Mouse (Mus musculus) left cerebral cortex, adult 2 months (tissue): ENCODE results near the gene Lpin2. TPM values are rescaled to one million over a fixed set of nuclear protein-coding genes. Genes with fewer than 3 reads are reported as not detected.

Experiments used
- DNase-seq, 2 experiments: peaks; one replicate each; pipeline ENCODE4 v3.0.0; 2021 to 2022; ENCODE audit warnings: low spot score in 2 of 2, mixed read lengths in 1 of 2; ENCODE audit errors: extremely low spot score in 1 of 2
- H3K27ac ChIP-seq: fragments of 200-600 bp; 2 replicates; pipeline ENCODE4 v1.8.1; 2022
- H3K4me3 ChIP-seq: fragments of 200-600 bp; 2 replicates; pipeline ENCODE4 v1.8.1; 2022
- CTCF ChIP-seq: fragments of 200-600 bp; IDR thresholded peaks from 2 replicates; pipeline ENCODE4 v1.8.1; 2022; ENCODE audit warnings: antibody characterized with exemption, mild to moderate bottlenecking, moderate library complexity
- intact Hi-C: fragments of 180-260 bp; cut with DNase I; formaldehyde crosslinking; loops from one replicate; pipeline ENCODE4 v1.15.1; 2025
- total RNA-seq, 2 experiments: library from RNA; stranded (reverse); gene quantifications; 2 replicates each; pipeline ENCODE4 v1.2.3; 2021

Gene Lpin2
- total RNA-seq, 2 experiments from 2014 or later: 85.2 to 86.5 TPM

GRCm38 (mm10) chr17:71282716-71283115 lies 100.4 kb downstream of the Lpin2 start:
- TF ChIP-seq CTCF: no peak
- H3K4me3 ChIP-seq: no peak overlapping the region
- no peak overlapping the region for H3K27ac ChIP-seq
- intact Hi-C loops: no loop called here
- DNase-seq: no peak

- H3K27ac ChIP-seq: no peak overlapping the region
- DNase-seq: no peak
- no peak overlapping the region for H3K4me3 ChIP-seq
- intact Hi-C loops: no loop called here
- no peak for TF ChIP-seq CTCF
Observed at GRCm38 (mm10) chr17:71283237-71283636, 100.9 kb downstream of the Lpin2 start.

- Histone ChIP-seq H3K4me3 (no peak overlapping the region), H3K27ac (no peak overlapping the region)
- no peak for DNase-seq
- no peak for TF ChIP-seq CTCF
- intact Hi-C loops: no loop called here
Observed at GRCm38 (mm10) chr17:71284890-71285289, 102.5 kb downstream of the Lpin2 start.

GRCm38 (mm10) chr17:71285929-71286328 lies 103.6 kb downstream of the Lpin2 start:
- Histone ChIP-seq H3K27ac (no peak overlapping the region), H3K4me3 (no peak overlapping the region)
- TF ChIP-seq CTCF: no peak
- no peak for DNase-seq
- intact Hi-C loops: no loop called here

- H3K27ac ChIP-seq: no peak overlapping the region
- intact Hi-C loops: no loop called here
- no peak for TF ChIP-seq CTCF
Observed at GRCm38 (mm10) chr17:71287586-71287985, 105.2 kb downstream of the Lpin2 start.

GRCm38 (mm10) chr17:71288145-71288758 lies 105.9 kb downstream of the Lpin2 start:
- no peak for DNase-seq
- no peak overlapping the region for H3K27ac ChIP-seq
- intact Hi-C loops: no loop called here
- TF ChIP-seq CTCF: no peak
- no peak overlapping the region for H3K4me3 ChIP-seq

More at GRCm38 (mm10) chr17:71287586-71287985, 105.2 kb downstream of the Lpin2 start:
- no peak overlapping the region for H3K4me3 ChIP-seq
- no peak for DNase-seq

GRCm38 (mm10) chr17:71288808-71289548 lies 106.6 kb downstream of the Lpin2 start:
- H3K27ac ChIP-seq: no peak overlapping the region
- H3K4me3 ChIP-seq: no peak overlapping the region
- intact Hi-C loops: no loop called here
- DNase-seq: no peak
- TF ChIP-seq CTCF: no peak

- no peak for DNase-seq
- TF ChIP-seq CTCF: no peak
- no peak overlapping the region for H3K4me3 ChIP-seq
- intact Hi-C loops: no loop called here
- H3K27ac ChIP-seq: no peak overlapping the region
Observed at GRCm38 (mm10) chr17:71289572-71290176, 107.3 kb downstream of the Lpin2 start.

GRCm38 (mm10) chr17:71290486-71291410 lies 108.4 kb downstream of the Lpin2 start:
- no peak for TF ChIP-seq CTCF
- intact Hi-C loops: no loop called here
- DNase-seq: no peak
- H3K4me3 ChIP-seq: no peak overlapping the region
- no peak overlapping the region for H3K27ac ChIP-seq

- TF ChIP-seq CTCF: no peak
- no peak overlapping the region for H3K27ac ChIP-seq
Observed at GRCm38 (mm10) chr17:71291897-71292420, 109.6 kb downstream of the Lpin2 start.

GRCm38 (mm10) chr17:71292897-71293296 lies 110.5 kb downstream of the Lpin2 start:
- Histone ChIP-seq H3K4me3 (no peak overlapping the region), H3K27ac (no peak overlapping the region)
- no peak for DNase-seq
- TF ChIP-seq CTCF: no peak
- intact Hi-C loops: no loop called here

More at GRCm38 (mm10) chr17:71291897-71292420, 109.6 kb downstream of the Lpin2 start:
- H3K4me3 ChIP-seq: no peak overlapping the region
- no peak for DNase-seq
- intact Hi-C loops: no loop called here
